Mouse (Mus musculus) E14TG2a.4 (cell line): ENCODE measurements at regions not wholly inside any gene's neighbourhood (a gene's known extent, or its start where the extent isn't known, plus 50 kb on each side); places are given as distances from the start of the nearest gene placed in this dataset.
"Not testable (repeated sequence)": the region's sequence is repeated elsewhere in the genome, so short reads cannot be mapped to it uniquely, and the experiment has no call there.

Experiments used
- H3K27me3 ChIP-seq: 2 replicates; pipeline ENCODE4 v1.6.1; 2014; ENCODE audit warnings: low read length, control low read depth; ENCODE audit not compliant: insufficient read depth
- H3K36me3 ChIP-seq: 2 replicates; pipeline ENCODE4 v1.6.1; 2014; ENCODE audit warnings: low read length, control low read depth; ENCODE audit not compliant: insufficient read depth
- H3K4me1 ChIP-seq: replicated peaks from 2 replicates; pipeline ENCODE4 v1.6.1; 2014; ENCODE audit warnings: low read depth, low read length, control low read depth
- H3K4me3 ChIP-seq: replicated peaks from 2 replicates; pipeline ENCODE4 v1.5.1; 2014; ENCODE audit warnings: mild to moderate bottlenecking, low read length
- H3K9me3 ChIP-seq: 2 replicates; pipeline ENCODE4 v1.6.1; 2014; ENCODE audit warnings: low read length, control low read depth
- CTCF ChIP-seq: conservative IDR thresholded peaks from 2 replicates; pipeline ENCODE4 v1.5.1; 2014; ENCODE audit warnings: low read length
- NANOG ChIP-seq: IDR thresholded peaks from 2 replicates; pipeline ENCODE4 v1.6.1; 2014; ENCODE audit warnings: borderline replicate concordance, low read length, mixed read lengths
- POU5F1 ChIP-seq: IDR thresholded peaks from 2 replicates; pipeline ENCODE4 v1.6.1; 2014; ENCODE audit warnings: low read length, borderline replicate concordance

GRCm38 (mm10) chr2:78572492-78572891, 295.4 kb upstream of the Ube2e3 start:
- H3K4me3 ChIP-seq, result no peak overlapping the region
- no peaks in the 10 kb centered on the region for H3K36me3 ChIP-seq
- no peaks in the 10 kb centered on the region for H3K27me3 ChIP-seq
- H3K9me3 ChIP-seq, result no peaks in the 10 kb centered on the region
- TF ChIP-seq CTCF, result no peak
- H3K4me1 ChIP-seq, result no peaks in the 10 kb centered on the region

GRCm38 (mm10) chr2:78558128-78558527, 309.8 kb upstream of the Ube2e3 start:
- Histone ChIP-seq H3K9me3 (peaks cover 13% of the 10 kb centered on the region), H3K36me3 (no peaks in the 10 kb centered on the region), H3K27me3 (no peaks in the 10 kb centered on the region), H3K4me1 (no peaks in the 10 kb centered on the region), H3K4me3 (no peak overlapping the region)
- TF ChIP-seq NANOG (no peak), POU5F1 (no peak), CTCF (no peak)

DNA sequence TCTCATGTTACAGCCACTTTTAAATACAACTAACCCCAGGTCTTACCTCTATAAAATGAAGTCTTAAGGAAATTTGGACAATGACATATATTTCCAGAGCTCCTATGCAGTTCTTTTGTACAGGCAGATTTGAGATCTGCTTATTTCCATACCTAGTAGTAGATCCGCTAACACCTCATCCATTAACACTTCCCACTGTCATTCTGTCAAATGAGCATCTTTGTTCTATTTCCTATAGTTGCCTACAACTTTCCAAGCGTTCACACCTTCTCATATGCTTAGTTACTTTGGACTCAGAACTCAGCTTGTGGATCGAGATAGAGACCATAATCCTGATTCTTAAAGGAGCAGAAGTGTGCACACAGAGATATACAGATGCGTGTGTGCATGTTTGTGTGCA, 316.8 kb upstream of the Ube2e3 start:
- TF ChIP-seq CTCF, result no peak
- TF ChIP-seq POU5F1, result no peak
- no peak for TF ChIP-seq NANOG
- no peaks in the 10 kb centered on the region for H3K36me3 ChIP-seq
- no peaks in the 10 kb centered on the region for H3K27me3 ChIP-seq
- H3K4me1 ChIP-seq, result no peaks in the 10 kb centered on the region
- peaks cover 22% of the 10 kb centered on the region for H3K9me3 ChIP-seq
- H3K4me3 ChIP-seq, result no peak overlapping the region

DNA sequence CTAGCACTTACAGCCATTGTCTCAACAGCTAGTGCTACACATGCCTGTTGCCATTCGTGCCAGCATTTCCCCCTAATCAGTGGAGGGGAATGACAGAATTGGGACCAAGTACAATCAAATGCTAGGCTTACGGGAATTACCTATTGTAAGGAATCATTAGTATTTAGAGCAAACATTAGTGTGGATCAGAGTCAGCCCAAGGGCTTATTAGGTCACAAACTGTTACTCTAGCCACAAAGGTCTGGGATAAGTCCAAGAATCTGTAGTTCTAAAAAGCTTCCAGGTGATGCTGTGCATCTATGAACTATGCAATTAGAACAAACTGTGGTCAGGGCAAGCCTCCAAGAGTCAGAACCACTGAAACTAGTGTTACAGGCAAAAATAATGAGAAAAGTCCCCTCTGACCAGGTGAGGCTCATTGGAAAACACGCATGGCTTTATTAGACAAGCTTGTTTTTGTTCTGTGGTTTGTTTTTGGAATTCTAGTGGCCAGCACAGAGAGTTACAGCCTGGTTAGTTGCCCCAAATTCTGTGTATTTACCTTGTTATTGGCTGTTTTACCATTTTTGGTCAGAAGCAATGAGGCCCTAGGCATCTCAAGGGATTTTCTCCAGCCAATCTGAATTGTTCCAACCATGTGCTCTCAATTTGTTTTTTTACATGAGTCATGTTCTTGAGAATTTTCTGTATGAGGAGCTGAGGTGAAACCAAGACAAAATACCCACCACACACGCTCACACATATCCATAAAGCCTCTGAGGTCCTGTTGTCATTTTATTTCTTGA, 319.0 kb upstream of the Ube2e3 start:
- H3K27me3 ChIP-seq, result no peaks in the 10 kb centered on the region
- H3K4me1 ChIP-seq, result no peaks in the 10 kb centered on the region
- no peak overlapping the region for H3K4me3 ChIP-seq
- H3K9me3 ChIP-seq, result peaks cover 29% of the 10 kb centered on the region
- H3K36me3 ChIP-seq, result no peaks in the 10 kb centered on the region
- TF ChIP-seq POU5F1 (no peak), NANOG (no peak), CTCF (no peak)

DNA sequence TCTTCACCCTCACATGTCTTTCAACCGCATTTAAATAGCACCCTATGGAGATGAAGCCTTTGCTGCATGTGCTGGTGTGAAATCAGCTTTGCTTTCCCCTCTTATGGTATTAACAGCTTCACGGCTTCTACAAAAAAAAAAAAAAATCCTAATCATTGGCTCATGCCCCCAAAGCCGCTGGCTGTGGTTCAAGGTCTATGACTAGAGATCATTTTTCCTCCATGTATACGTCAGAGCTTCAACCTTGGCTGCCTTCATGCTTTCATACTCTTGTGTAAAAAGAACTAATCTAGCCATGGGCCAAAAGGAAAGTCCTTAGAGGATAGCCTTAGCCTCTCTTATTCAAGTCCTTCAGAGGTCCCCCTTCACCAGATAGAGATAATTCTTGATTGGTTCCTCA, 320.6 kb upstream of the Ube2e3 start:
- TF ChIP-seq CTCF (no peak), NANOG (no peak), POU5F1 (no peak)
- Histone ChIP-seq H3K4me3 (no peak overlapping the region), H3K27me3 (no peaks in the 10 kb centered on the region), H3K4me1 (no peaks in the 10 kb centered on the region), H3K36me3 (no peaks in the 10 kb centered on the region), H3K9me3 (peaks cover 29% of the 10 kb centered on the region)

DNA sequence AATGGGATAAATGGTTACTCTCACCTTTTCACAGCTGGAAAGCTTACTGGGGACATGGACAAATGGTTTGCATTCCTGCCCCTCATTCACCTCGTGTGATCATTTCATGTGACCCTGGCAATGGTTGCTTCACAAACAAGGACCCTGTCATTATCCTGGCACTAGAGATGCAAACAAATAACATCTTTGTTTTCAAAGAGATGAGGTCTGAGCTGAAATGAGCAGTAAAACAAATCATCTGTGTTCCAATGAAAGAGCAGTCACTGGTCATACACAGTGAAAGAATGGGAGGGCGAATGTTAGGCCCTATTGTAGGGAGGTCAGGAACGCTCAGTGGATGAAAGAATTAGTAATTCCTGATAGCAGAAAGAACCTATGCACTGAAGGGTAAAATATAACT, 327.5 kb upstream of the Ube2e3 start:
- no peaks in the 10 kb centered on the region for H3K4me1 ChIP-seq
- TF ChIP-seq CTCF (no peak), POU5F1 (no peak), NANOG (no peak)
- H3K27me3 ChIP-seq, result no peaks in the 10 kb centered on the region
- no peaks in the 10 kb centered on the region for H3K36me3 ChIP-seq
- no peak overlapping the region for H3K4me3 ChIP-seq
- peaks cover 4% of the 10 kb centered on the region; the same call in 1 of the 2 replicates for H3K9me3 ChIP-seq

GRCm38 (mm10) chr2:78539592-78540300, 328.2 kb upstream of the Ube2e3 start:
- no peaks in the 10 kb centered on the region for H3K36me3 ChIP-seq
- no peaks in the 10 kb centered on the region for H3K27me3 ChIP-seq
- TF ChIP-seq NANOG, result no peak
- no peak for TF ChIP-seq POU5F1
- TF ChIP-seq CTCF, result no peak

GRCm38 (mm10) chr2:78537574-78537973, 330.4 kb upstream of the Ube2e3 start:
- Histone ChIP-seq H3K4me3 (no peak overlapping the region), H3K9me3 (no peaks in the 10 kb centered on the region), H3K27me3 (no peaks in the 10 kb centered on the region), H3K36me3 (no peaks in the 10 kb centered on the region), H3K4me1 (no peaks in the 10 kb centered on the region)
- TF ChIP-seq NANOG, result no peak
- no peak for TF ChIP-seq CTCF
- TF ChIP-seq POU5F1, result no peak

More at GRCm38 (mm10) chr2:78539592-78540300, 328.2 kb upstream of the Ube2e3 start:
- H3K4me1 ChIP-seq, result no peaks in the 10 kb centered on the region
- H3K4me3 ChIP-seq, result no peak overlapping the region
- H3K9me3 ChIP-seq, result no peaks in the 10 kb centered on the region

- not testable (repeated sequence) for H3K4me3 ChIP-seq
Measured at GRCm38 (mm10) chr2:78533881-78534280, 334.0 kb upstream of the Ube2e3 start.

More at GRCm38 (mm10) chr2:78533881-78534280, 334.0 kb upstream of the Ube2e3 start:
- not testable (repeated sequence) for H3K27me3 ChIP-seq, H3K4me1 ChIP-seq, H3K36me3 ChIP-seq, H3K9me3 ChIP-seq
